Mouse (Mus musculus): ENCODE data around the gene Afdn. TPM values are rescaled to one million over a fixed set of nuclear protein-coding genes. Genes with fewer than 3 reads are reported as not detected.
"Not testable (repeated sequence)": the region's sequence is repeated elsewhere in the genome, so short reads cannot be mapped to it uniquely, and the experiment has no call there.

Gene Afdn
- total RNA-seq, 2 experiments from 2014 or later: 106 to 131 TPM

- DNase-seq: no peak
- intact Hi-C loops (cut with DNase I): loop anchor here (5.0 kb wide), 2 partner anchors 48 to 68 kb away; no protein-coding TSS in a partner anchor
Measured at GRCm38 (mm10) chr17:13763819-13764218, 3.5 kb downstream of the Afdn start.

- DNase-seq: peak in 1 of 2 experiments; percentile 23
Measured at GRCm38 (mm10) chr17:13764911-13765310, 4.6 kb downstream of the Afdn start.

GRCm38 (mm10) chr17:13768531-13768930 is 8.2 kb downstream of the Afdn start:
- intact Hi-C loops (cut with DNase I): no loop called here
- no peak for DNase-seq

More at GRCm38 (mm10) chr17:13764911-13765310, 4.6 kb downstream of the Afdn start:
- intact Hi-C loops (cut with DNase I): loop anchor here (5.0 kb wide), 2 partner anchors 47 to 67 kb away; no protein-coding TSS in a partner anchor

GRCm38 (mm10) chr17:13769256-13769655 is 8.9 kb downstream of the Afdn start:
- intact Hi-C loops (cut with DNase I): no loop called here
- DNase-seq: peak in 1 of 2 experiments; percentile 21

GRCm38 (mm10) chr17:13777676-13778075 is 17.3 kb downstream of the Afdn start:
- DNase-seq: no peak
- intact Hi-C loops (cut with DNase I): no loop called here

GRCm38 (mm10) chr17:13778865-13779264 is 18.5 kb downstream of the Afdn start:
- intact Hi-C loops (cut with DNase I): no loop called here

GRCm38 (mm10) chr17:13781948-13782347 is 21.6 kb downstream of the Afdn start:
- intact Hi-C loops (cut with DNase I): no loop called here

More at GRCm38 (mm10) chr17:13778865-13779264, 18.5 kb downstream of the Afdn start:
- no peak for DNase-seq

GRCm38 (mm10) chr17:13783469-13783868 is 23.1 kb downstream of the Afdn start:
- DNase-seq: no peak

More at GRCm38 (mm10) chr17:13781948-13782347, 21.6 kb downstream of the Afdn start:
- no peak for DNase-seq

GRCm38 (mm10) chr17:13790033-13790432 is 29.7 kb downstream of the Afdn start:
- intact Hi-C loops (cut with DNase I): not testable (repeated sequence)

More at GRCm38 (mm10) chr17:13783469-13783868, 23.1 kb downstream of the Afdn start:
- intact Hi-C loops (cut with DNase I): no loop called here

GRCm38 (mm10) chr17:13797691-13798090 is 37.4 kb downstream of the Afdn start:
- intact Hi-C loops (cut with DNase I): no loop called here
- no peak for DNase-seq

More at GRCm38 (mm10) chr17:13790033-13790432, 29.7 kb downstream of the Afdn start:
- not testable (repeated sequence) for DNase-seq

GRCm38 (mm10) chr17:13802836-13803408 is 42.6 kb downstream of the Afdn start:
- intact Hi-C loops (cut with DNase I): no loop called here

GRCm38 (mm10) chr17:13806016-13806415 is 45.7 kb downstream of the Afdn start:
- no peak for DNase-seq
- intact Hi-C loops (cut with DNase I): no loop called here

More at GRCm38 (mm10) chr17:13802836-13803408, 42.6 kb downstream of the Afdn start:
- no peak for DNase-seq

GRCm38 (mm10) chr17:13817789-13818188 is 57.5 kb downstream of the Afdn start:
- no peak for DNase-seq
- intact Hi-C loops (cut with DNase I): no loop called here

- intact Hi-C loops (cut with DNase I): no loop called here
- DNase-seq: no peak
Measured at GRCm38 (mm10) chr17:13819342-13819741, 59.0 kb downstream of the Afdn start.

- intact Hi-C loops (cut with DNase I): no loop called here
- no peak for DNase-seq
Measured at GRCm38 (mm10) chr17:13820676-13821075, 60.3 kb downstream of the Afdn start.

GRCm38 (mm10) chr17:13825421-13825820 is 65.1 kb downstream of the Afdn start:
- intact Hi-C loops (cut with DNase I): loop anchor here (2.0 to 5.0 kb wide), 2 partner anchors 143 to 353 kb away; no protein-coding TSS in a partner anchor
- DNase-seq: no peak

GRCm38 (mm10) chr17:13830234-13830633 is 69.9 kb downstream of the Afdn start:
- intact Hi-C loops (cut with DNase I): loop anchor here (1.0 to 5.0 kb wide), 2 partner anchors 68 to 358 kb away; partner anchors contain the start of genes Afdn and Tcte2
- DNase-seq: no peak

GRCm38 (mm10) chr17:13830636-13831341 is 70.5 kb downstream of the Afdn start:
- intact Hi-C loops (cut with DNase I): loop anchor here (1.0 to 5.0 kb wide), 2 partner anchors 68 to 358 kb away; partner anchors contain the start of genes Afdn and Tcte2
- peak; percentile 24 to 66 for DNase-seq

GRCm38 (mm10) chr17:13835876-13836275 is 75.5 kb downstream of the Afdn start:
- peak in 1 of 2 experiments; percentile 46 for DNase-seq
- intact Hi-C loops (cut with DNase I): no loop called here

GRCm38 (mm10) chr17:13850175-13850574 is 89.8 kb downstream of the Afdn start:
- DNase-seq: peak; percentile 23 to 39
- intact Hi-C loops (cut with DNase I): loop anchor here (5.0 to 10.0 kb wide), 3 partner anchors 87 to 355 kb away; partner anchors contain the start of gene Dact2

GRCm38 (mm10) chr17:13853883-13854282 is 93.5 kb downstream of the Afdn start:
- intact Hi-C loops (cut with DNase I): loop anchor here (5.0 to 10.0 kb wide), 3 partner anchors 83 to 351 kb away; partner anchors contain the start of gene Dact2

More at GRCm38 (mm10) chr17:13853883-13854282, 93.5 kb downstream of the Afdn start:
- DNase-seq: not testable (repeated sequence)
